Mouse (Mus musculus) neural tube, embryonic 12.5 days (tissue): ENCODE measurements around the gene G3bp1. TPM values are rescaled to one million over a fixed set of nuclear protein-coding genes. Genes with fewer than 3 reads are reported as not detected.

ENCODE experiments used
- ATAC-seq: fragments of 200-750 bp; cut with Nextera tagmentation; 2 replicates; pipeline ENCODE4 v1.8.0; 2017; ENCODE audit warnings: low read depth, mild to moderate bottlenecking, moderate TSS enrichment, moderate library complexity; ENCODE audit not compliant: low FRiP score
- H3K27ac ChIP-seq: fragments of 300-500 bp; sonication (generic); 2 replicates; pipeline ENCODE4 v1.5.1; 2016
- H3K27me3 ChIP-seq: fragments of 300-500 bp; sonication (generic); replicated peaks from 2 replicates; pipeline ENCODE4 v1.6.1; 2016; ENCODE audit warnings: mild to moderate bottlenecking
- H3K36me3 ChIP-seq: fragments of 300-500 bp; sonication (generic); 2 replicates; pipeline ENCODE4 v1.6.1; 2016; ENCODE audit warnings: mild to moderate bottlenecking
- H3K4me1 ChIP-seq: fragments of 300-500 bp; sonication (generic); 2 replicates; pipeline ENCODE4 v1.6.1; 2016
- H3K4me2 ChIP-seq: fragments of 300-500 bp; sonication (generic); replicated peaks from 2 replicates; pipeline ENCODE4 v1.6.1; 2016; ENCODE audit warnings: mild to moderate bottlenecking
- H3K4me3 ChIP-seq: fragments of 300-500 bp; sonication (generic); 2 replicates; pipeline ENCODE4 v1.5.1; 2016
- H3K9ac ChIP-seq: fragments of 300-500 bp; sonication (generic); 2 replicates; pipeline ENCODE4 v1.6.1; 2016; ENCODE audit warnings: mild to moderate bottlenecking
- H3K9me3 ChIP-seq: fragments of 300-500 bp; sonication (generic); 2 replicates; pipeline ENCODE4 v1.6.1; 2016; ENCODE audit warnings: mild to moderate bottlenecking
- WGBS: fragments of 180-500 bp; shearing (Covaris S2); methylation state at CpG from one replicate; pipeline ENCODE4 v1.1.7; 2016; 5-methylcytosine and 5-hydroxymethylcytosine counted together
- polyA plus RNA-seq: library from polyadenylated mRNA; unstranded; fragments of >200 nt; fragmentation: Nextera tagmentation; extraction: Ambion mirVana; gene quantifications from 2 replicates; pipeline ENCODE4 v1.2.1, GENCODE M21; 2016

The G3bp1 gene
- polyA plus RNA-seq, 1 experiment from 2014 or later: 178 TPM

DNA sequence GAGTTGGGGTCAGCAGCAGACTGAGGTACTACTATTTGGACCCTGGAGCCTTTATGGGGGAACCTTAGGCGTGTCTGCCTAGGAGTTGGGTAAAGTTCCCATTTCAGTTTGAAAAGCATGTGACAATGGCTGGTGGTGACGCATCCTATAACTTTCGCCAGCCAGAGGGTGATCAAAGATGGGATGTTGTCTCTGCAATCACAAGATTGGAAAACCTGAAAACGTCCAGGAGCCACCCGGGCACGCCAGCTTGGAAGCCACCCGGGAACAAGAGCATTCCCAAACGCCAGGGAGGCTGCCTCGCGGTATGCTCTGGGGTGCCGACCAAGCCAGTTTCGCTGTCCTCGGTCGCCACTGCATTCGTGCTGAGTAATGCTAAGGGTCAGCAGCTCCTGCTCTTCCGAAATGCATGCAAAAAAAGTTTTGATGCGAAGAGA is 856 bp upstream of the G3bp1 start:
- H3K9me3 ChIP-seq: no peaks in the 10 kb centered on the region
- peaks cover 11% of the 10 kb centered on the region; the same call in 1 of the 2 replicates for H3K36me3 ChIP-seq
- H3K27me3 ChIP-seq: no peaks in the 10 kb centered on the region
- peak overlapping the region; percentile 38 for H3K9ac ChIP-seq
- peak; percentile 13 for ATAC-seq
- H3K27ac ChIP-seq: peak overlapping the region; percentile 9
- H3K4me1 ChIP-seq: peaks cover 21% of the 10 kb centered on the region
- peak overlapping the region; percentile 36 for H3K4me3 ChIP-seq
- H3K4me2 ChIP-seq: peak overlapping the region; percentile 70
- 4% methylated on average over 17 of the region's 17 CpGs for WGBS

DNA sequence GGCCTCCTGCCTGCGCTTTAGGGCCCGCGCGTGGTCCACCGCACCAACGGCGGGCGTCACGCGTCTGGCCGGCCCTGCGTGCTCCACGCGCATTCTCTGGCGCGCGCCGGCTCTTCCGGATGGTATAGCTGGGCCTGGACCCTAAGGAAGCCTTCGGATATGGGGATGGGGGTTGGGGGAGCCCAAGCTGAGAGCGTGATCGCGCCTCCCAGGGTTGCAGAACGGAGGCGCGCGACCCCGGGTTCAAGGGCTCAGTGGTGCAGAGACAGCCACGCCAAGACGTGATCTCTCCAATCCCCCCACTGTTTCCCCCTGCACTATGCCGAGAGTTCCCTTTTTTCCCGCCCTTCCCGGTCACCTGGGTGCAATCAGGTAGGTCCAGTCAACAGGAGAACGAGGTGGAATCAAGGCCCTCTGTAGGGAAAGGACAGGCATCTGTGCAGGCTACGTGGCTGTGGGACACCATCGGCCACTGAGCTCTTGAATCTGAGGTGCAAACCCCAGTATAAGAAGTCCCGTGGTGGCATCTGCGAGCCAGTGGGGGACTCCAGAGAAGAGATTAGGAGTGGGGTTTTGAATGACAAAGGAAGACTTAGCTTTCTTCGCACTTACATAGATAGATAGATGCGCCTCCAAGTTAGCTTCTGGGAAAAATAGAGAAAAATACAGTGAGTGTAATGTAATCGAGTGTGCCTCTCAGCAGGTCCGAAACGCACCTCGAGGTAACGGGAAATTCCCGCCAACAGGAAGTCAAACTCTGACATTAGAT is 622 bp downstream of the G3bp1 start:
- no peaks in the 10 kb centered on the region for H3K27me3 ChIP-seq
- peaks cover 14% of the 10 kb centered on the region for H3K36me3 ChIP-seq
- peak overlapping the region; percentile 94 for H3K9ac ChIP-seq
- peak overlapping the region; percentile 39; the same call in 1 of the 2 replicates for H3K27ac ChIP-seq
- peaks cover 21% of the 10 kb centered on the region for H3K4me1 ChIP-seq
- H3K9me3 ChIP-seq: no peaks in the 10 kb centered on the region
- H3K4me2 ChIP-seq: peak overlapping the region; percentile 90
- WGBS: 1% methylated on average over 46 of the region's 46 CpGs
- peak overlapping the region; percentile 83 for H3K4me3 ChIP-seq
- peak; percentile 22; the same call in 1 of the 2 replicates for ATAC-seq

DNA sequence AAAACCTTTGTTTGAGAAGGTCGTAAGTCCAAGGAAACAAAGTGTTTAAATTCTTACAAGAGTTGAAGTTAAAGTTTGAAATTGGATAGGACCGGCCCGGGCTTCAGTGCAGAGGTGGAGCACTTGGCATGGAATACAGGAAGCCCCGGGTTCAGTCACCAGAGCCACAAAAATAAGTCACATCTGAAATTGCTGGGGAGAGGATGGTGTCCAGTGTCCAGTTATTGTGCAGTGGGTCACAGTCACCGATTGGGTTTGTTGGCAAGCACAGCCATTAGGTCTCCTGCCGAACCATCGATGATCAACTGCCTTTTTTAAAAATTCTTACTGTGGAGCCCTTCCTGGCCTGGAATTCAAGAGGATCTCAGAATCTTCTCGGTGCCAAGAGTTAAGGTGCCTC is 1.3 kb downstream of the G3bp1 start:
- Histone ChIP-seq H3K27me3 (no peaks in the 10 kb centered on the region), H3K27ac (no peak overlapping the region), H3K9ac (no peak overlapping the region), H3K4me3 (peak overlapping the region; percentile 83), H3K4me2 (peak overlapping the region; percentile 90), H3K36me3 (peaks cover 14% of the 10 kb centered on the region), H3K4me1 (peaks cover 21% of the 10 kb centered on the region), H3K9me3 (no peaks in the 10 kb centered on the region)
- no peak for ATAC-seq
- WGBS: 71% methylated on average over 8 of the region's 8 CpGs

DNA sequence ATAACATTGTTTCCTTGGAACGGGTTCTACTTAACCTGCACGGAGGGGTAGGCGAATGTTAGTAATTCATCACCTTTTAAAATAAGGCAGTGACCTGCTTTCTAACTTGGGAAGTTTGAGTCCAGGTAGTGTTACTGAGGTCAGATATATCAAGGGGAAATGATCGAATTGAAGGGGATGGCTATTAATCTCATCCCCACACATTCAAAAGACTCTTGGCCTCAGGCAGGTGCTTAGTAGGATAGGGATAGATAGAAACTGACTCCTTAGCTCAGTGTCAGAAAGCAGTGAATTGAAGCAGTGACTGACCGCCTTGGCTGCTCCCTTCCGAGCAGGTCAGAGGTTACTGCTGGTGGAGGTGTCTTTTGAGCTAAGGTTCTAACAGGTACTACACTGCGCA is 2.0 kb downstream of the G3bp1 start:
- no peak for ATAC-seq
- H3K27ac ChIP-seq: no peak overlapping the region
- no peak overlapping the region for H3K4me3 ChIP-seq
- H3K4me2 ChIP-seq: peak overlapping the region; percentile 90
- peaks cover 14% of the 10 kb centered on the region for H3K36me3 ChIP-seq
- no peak overlapping the region for H3K9ac ChIP-seq
- H3K4me1 ChIP-seq: peaks cover 21% of the 10 kb centered on the region
- H3K9me3 ChIP-seq: no peaks in the 10 kb centered on the region
- no peaks in the 10 kb centered on the region for H3K27me3 ChIP-seq
- WGBS: 95% methylated on average over 7 of the region's 7 CpGs

DNA sequence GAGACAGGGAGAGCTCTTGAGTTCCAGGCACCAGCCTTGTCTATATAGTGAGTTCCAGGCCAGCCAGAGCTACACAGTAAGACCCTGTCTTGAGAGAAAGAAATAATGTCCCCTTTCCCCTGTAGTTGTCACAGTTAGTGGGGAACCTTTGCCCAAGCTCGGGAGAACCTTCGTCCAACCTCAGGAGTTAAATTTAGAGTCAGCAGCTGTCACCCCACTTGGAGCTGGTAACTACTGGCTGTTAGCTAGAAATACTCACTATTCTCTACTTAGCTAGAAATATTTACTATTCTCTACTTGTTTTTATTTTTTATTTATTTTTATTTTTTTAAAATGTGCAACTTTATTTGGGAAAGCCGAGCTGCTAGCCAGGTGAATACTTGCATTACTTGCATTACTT is 3.7 kb downstream of the G3bp1 start:
- no peak overlapping the region for H3K4me2 ChIP-seq
- H3K9me3 ChIP-seq: no peaks in the 10 kb centered on the region
- WGBS: 90% methylated on average over 3 of the region's 3 CpGs
- no peak overlapping the region for H3K9ac ChIP-seq
- H3K27ac ChIP-seq: no peak overlapping the region
- no peaks in the 10 kb centered on the region for H3K27me3 ChIP-seq
- H3K36me3 ChIP-seq: peaks cover 14% of the 10 kb centered on the region
- peaks cover 18% of the 10 kb centered on the region for H3K4me1 ChIP-seq
- H3K4me3 ChIP-seq: no peak overlapping the region
- no peak for ATAC-seq

DNA sequence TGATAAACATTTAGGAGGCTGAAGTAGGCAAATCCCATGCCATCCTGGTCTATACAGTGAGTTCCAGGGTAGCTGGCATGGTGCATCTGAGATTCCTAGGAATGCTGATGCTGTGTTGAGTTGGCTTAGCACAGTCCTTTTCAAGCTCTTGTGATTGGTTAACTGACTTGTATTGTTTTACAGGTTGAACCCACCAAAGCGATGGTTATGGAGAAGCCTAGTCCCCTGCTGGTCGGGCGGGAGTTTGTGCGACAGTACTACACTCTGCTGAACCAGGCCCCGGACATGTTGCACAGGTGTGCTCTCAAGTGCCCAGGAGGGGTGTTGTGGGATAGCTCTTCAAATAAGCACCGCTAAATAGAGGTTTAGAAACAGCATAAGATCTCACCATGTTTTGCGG is 16.0 kb downstream of the G3bp1 start:
- H3K9ac ChIP-seq: no peak overlapping the region
- H3K4me2 ChIP-seq: no peak overlapping the region
- H3K9me3 ChIP-seq: no peaks in the 10 kb centered on the region
- H3K27ac ChIP-seq: no peak overlapping the region
- ATAC-seq: no peak
- no peaks in the 10 kb centered on the region for H3K4me1 ChIP-seq
- 98% methylated on average over 7 of the region's 7 CpGs for WGBS
- H3K27me3 ChIP-seq: no peaks in the 10 kb centered on the region
- H3K36me3 ChIP-seq: peaks cover 54% of the 10 kb centered on the region
- H3K4me3 ChIP-seq: no peak overlapping the region

DNA sequence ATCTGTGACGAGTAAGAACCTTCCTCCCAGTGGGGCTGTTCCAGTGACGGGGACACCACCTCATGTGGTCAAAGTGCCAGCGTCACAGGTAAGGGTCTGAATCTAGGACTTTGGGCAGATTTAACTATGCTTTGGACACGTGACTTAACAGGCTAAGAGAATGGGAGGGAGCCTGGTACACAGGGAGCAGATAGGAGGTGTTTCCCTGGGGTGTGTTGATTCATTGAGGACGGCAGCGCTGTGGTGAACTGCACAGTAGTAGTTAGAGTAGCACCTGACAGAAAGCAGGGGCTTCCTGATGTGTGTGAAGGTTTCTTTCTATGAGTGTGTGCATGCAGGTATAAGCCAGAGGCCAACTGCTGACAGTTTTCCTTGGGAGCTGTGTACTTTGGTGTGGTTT is 26.7 kb downstream of the G3bp1 start:
- H3K4me1 ChIP-seq: no peaks in the 10 kb centered on the region
- no peak for ATAC-seq
- WGBS: 91% methylated on average over 6 of the region's 6 CpGs
- no peaks in the 10 kb centered on the region for H3K27me3 ChIP-seq
- no peak overlapping the region for H3K4me3 ChIP-seq
- H3K36me3 ChIP-seq: peaks cover 90% of the 10 kb centered on the region
- no peak overlapping the region for H3K4me2 ChIP-seq
- no peak overlapping the region for H3K27ac ChIP-seq
- H3K9ac ChIP-seq: no peak overlapping the region
- no peaks in the 10 kb centered on the region for H3K9me3 ChIP-seq

DNA sequence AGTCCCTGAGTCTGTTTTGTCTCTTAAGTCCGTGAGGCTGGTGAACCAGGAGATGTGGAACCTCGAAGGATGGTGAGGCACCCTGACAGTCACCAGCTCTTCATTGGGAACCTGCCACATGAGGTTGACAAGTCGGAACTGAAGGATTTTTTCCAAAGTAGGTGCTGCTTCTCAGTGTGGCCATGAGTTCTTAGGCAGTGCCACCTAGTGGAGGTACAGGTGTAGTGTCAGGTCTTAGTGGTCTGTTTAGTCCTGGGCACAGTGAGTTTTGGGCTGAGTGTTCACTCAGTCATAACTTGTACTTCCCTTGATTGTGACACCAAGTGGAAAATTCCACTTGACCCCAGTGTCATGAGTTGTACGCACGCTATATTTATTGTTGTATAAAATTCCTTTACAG is 28.4 kb downstream of the G3bp1 start:
- H3K36me3 ChIP-seq: peaks cover 84% of the 10 kb centered on the region
- H3K27me3 ChIP-seq: no peaks in the 10 kb centered on the region
- H3K4me3 ChIP-seq: no peak overlapping the region
- H3K9ac ChIP-seq: no peak overlapping the region
- no peak overlapping the region for H3K4me2 ChIP-seq
- no peaks in the 10 kb centered on the region for H3K9me3 ChIP-seq
- ATAC-seq: no peak
- no peak overlapping the region for H3K27ac ChIP-seq
- WGBS: 74% methylated on average over 5 of the region's 5 CpGs
- no peaks in the 10 kb centered on the region for H3K4me1 ChIP-seq

DNA sequence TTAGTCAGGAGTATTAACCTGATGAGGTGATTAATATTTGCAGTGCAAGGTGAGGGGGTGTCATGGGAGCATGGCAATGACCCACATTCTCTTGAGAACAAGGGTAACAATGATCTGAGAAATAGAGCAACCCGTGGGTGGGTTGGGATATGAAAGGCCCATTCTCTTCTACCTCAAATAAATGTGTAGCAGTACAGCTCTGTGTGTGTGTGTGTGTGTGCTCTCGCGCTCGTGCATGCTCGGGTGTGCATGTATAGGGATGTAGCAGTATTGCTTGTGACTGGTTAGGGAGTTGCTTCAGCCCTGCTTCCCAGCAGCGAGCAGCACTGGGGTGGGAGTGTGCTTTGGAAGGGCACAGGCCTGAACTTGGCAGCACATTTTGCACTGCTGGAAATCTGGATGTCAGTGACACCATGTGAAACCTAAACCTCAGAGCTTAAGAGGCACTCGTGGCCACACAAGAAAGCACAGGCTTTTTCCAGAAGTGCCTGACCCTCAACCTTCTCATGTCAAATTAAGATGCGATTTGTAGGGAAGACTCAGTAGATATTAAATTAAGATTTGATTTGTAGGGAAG is 32.6 kb downstream of the G3bp1 start:
- H3K27me3 ChIP-seq: no peaks in the 10 kb centered on the region
- H3K9me3 ChIP-seq: no peaks in the 10 kb centered on the region
- H3K36me3 ChIP-seq: peaks cover 48% of the 10 kb centered on the region
- WGBS: 81% methylated on average over 8 of the region's 8 CpGs
- no peaks in the 10 kb centered on the region for H3K4me1 ChIP-seq
- no peak overlapping the region for H3K4me3 ChIP-seq
- no peak for ATAC-seq
- no peak overlapping the region for H3K9ac ChIP-seq
- H3K4me2 ChIP-seq: no peak overlapping the region
- no peak overlapping the region for H3K27ac ChIP-seq

DNA sequence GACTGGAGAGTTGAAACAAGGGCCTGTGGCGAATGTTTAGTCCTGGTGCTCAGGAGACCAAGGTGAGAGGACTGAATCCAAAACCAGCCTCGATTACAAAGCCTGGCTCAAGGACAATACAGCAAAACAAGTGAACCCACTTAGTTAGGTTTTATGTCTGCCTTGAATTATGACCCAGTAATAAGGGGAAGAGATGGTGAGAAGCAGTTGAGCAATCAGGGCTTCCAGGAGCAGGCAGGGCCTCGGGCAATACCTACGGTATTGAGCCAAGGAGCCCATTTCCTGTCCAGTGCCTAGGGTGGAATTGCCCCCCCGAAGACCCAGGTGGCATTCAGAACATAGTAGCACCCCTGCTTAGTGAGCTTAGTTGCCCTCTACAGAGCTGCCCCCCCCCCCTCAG is 33.4 kb downstream of the G3bp1 start:
- no peak overlapping the region for H3K27ac ChIP-seq
- no peak for ATAC-seq
- peaks cover 43% of the 10 kb centered on the region for H3K36me3 ChIP-seq
- no peak overlapping the region for H3K4me2 ChIP-seq
- H3K27me3 ChIP-seq: no peaks in the 10 kb centered on the region
- WGBS: 71% methylated on average over 5 of the region's 5 CpGs
- H3K9ac ChIP-seq: no peak overlapping the region
- no peaks in the 10 kb centered on the region for H3K4me1 ChIP-seq
- no peaks in the 10 kb centered on the region for H3K9me3 ChIP-seq
- no peak overlapping the region for H3K4me3 ChIP-seq

DNA sequence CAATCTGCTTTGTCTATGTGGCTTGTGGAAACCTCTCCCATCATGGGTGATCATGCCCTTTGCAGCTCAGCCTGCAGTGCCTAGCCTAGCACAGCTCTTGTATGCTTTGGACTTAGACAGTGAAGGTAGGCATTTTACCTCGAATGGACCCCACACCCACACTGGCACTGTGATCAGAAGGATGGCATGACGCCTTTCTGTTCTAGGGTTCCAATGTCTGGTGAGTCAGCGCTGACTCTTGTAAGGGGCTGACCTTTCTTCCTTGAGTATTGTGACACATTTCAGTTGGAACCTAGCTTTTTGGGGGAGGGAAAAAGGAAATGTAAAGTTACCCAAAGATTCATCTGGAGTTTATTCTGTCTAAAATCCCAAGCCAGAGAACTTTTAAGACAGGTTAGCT is 36.0 kb downstream of the G3bp1 start:
- Histone ChIP-seq H3K4me1 (no peaks in the 10 kb centered on the region), H3K27ac (no peak overlapping the region), H3K4me2 (no peak overlapping the region), H3K27me3 (no peaks in the 10 kb centered on the region), H3K4me3 (no peak overlapping the region), H3K36me3 (peaks cover 20% of the 10 kb centered on the region), H3K9me3 (no peaks in the 10 kb centered on the region), H3K9ac (no peak overlapping the region)
- ATAC-seq: no peak
- WGBS: 88% methylated on average over 3 of the region's 3 CpGs

DNA sequence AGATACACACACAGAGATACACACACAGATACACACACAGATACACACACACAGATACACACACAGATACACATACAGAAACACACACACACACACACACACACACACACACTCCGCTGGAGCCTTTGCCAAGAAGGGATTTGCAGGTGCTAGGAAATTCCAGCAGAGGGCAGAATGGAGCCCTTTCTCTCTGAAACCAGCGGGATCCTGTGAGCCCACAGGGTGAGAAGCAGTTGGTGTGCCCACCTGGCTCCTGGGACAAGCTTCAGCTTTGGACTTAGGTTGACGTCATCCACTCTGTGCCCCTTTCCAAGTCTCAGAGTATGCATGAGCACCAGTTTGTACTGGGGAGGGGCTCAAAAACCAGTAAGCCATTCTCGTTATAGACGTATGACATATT is 41.9 kb downstream of the G3bp1 start:
- no peak overlapping the region for H3K9ac ChIP-seq
- ATAC-seq: peak; percentile 53; the same call in 1 of the 2 replicates
- H3K27ac ChIP-seq: no peak overlapping the region
- WGBS: 57% methylated on average over 5 of the region's 5 CpGs
- H3K27me3 ChIP-seq: no peaks in the 10 kb centered on the region
- no peak overlapping the region for H3K4me2 ChIP-seq
- H3K4me3 ChIP-seq: no peak overlapping the region
- H3K36me3 ChIP-seq: peaks cover 42% of the 10 kb centered on the region
- no peaks in the 10 kb centered on the region for H3K4me1 ChIP-seq
- H3K9me3 ChIP-seq: no peaks in the 10 kb centered on the region

DNA sequence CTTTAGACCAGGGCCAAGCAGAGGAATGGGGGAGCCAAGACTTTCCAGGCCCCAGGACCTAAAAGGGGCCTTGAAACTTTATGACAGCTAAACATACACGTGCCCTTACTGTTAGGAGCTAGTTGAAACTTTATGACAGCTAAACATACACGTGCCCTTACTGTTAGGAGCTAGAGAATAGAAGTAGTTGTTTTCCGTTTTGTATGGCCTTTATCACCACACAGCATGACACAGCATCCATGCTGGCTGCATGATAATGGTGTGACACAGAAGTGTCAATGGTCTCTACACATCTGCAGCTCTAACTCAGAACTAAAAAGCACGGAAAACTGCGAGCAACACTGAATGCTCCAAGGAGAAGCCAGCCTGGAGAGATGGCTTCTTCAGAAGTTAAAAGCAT is 48.2 kb downstream of the G3bp1 start:
- ATAC-seq: no peak
- H3K9ac ChIP-seq: no peak overlapping the region
- H3K36me3 ChIP-seq: peaks cover 64% of the 10 kb centered on the region
- H3K27ac ChIP-seq: no peak overlapping the region
- H3K4me1 ChIP-seq: 0 out of 2 replicates have a peak, but pooled peaks cover 2% of the 10 kb centered on the region
- no peak overlapping the region for H3K4me2 ChIP-seq
- H3K4me3 ChIP-seq: no peak overlapping the region
- H3K27me3 ChIP-seq: no peaks in the 10 kb centered on the region
- no peaks in the 10 kb centered on the region for H3K9me3 ChIP-seq
- 66% methylated on average over 5 of the region's 5 CpGs for WGBS
